Mouse (Mus musculus): ENCODE results near the gene Arhgap31.

DNA sequence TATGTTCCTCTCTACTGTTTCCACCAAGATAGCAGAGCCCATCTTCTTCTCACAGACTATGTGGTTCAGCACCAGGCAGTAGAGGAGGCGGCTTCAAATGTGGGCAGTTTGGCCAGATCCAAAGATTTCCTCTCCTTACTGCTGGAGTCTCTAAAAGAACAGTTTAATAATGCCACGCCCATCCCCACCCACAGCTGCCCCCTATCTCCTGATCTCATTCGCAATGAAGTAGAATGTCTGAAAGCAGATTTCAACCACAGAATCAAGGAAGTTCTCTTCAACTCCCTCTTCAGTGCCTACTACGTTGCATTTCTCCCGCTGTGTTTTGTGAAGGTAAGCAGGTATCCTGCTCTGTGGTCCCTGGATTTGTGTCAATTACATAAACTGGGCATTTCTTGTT lies 127.9 kb downstream of the Arhgap31 start:
- TF ChIP-seq POLR2A (IDR thresholded peaks at IDR 0.05; ENCODE audit: borderline replicate concordance, extremely low read depth, insufficient read depth, insufficient read length, poor library complexity, severe bottlenecking), result no peak
- TF ChIP-seq CTCF (IDR thresholded peaks at IDR 0.05; ENCODE audit: borderline replicate concordance, extremely low read depth, insufficient read depth, insufficient read length), result no peak
